Mouse (Mus musculus) adrenal gland, postnatal 10 days (tissue): Measurements from ENCODE around the gene Ofd1. TPM values are rescaled to one million over a fixed set of nuclear protein-coding genes. Genes with fewer than 3 reads are reported as not detected.

Experiments
- DNase-seq: peaks from one replicate; pipeline ENCODE4 v3.0.0; 2021; ENCODE audit warnings: mixed read lengths
- total RNA-seq, 2 experiments: library from RNA; stranded (reverse); gene quantifications; 2 replicates each; pipeline ENCODE4 v1.2.3; 2021

Gene Ofd1
- total RNA-seq, 2 experiments from 2014 or later = 6.8 to 8.9 TPM

DNA sequence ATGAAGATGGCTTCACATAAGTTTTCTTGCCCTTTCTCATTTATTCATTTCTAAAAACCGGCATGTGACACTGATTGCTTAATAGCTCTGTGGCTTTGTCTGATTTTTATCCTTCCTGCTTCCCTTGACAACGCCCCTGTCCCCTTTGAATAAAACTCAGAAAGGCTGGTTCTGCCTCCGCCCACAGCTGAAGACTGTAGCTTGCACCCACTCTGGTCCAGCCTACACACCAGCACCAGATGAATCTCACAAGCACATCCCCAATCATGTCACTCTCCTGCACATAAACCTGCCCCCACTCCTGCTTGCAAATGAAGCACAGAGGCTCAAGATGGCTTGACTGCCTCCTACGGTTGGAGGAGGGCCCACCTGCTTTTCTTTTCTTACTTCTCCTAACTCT is 80.0 kb downstream of the Ofd1 start:
- DNase-seq = no peak

GRCm38 (mm10) chrX:166359927-166360440 is 80.5 kb downstream of the Ofd1 start:
- no peak for DNase-seq

GRCm38 (mm10) chrX:166358955-166359354 is 81.5 kb downstream of the Ofd1 start:
- DNase-seq = no peak

DNA sequence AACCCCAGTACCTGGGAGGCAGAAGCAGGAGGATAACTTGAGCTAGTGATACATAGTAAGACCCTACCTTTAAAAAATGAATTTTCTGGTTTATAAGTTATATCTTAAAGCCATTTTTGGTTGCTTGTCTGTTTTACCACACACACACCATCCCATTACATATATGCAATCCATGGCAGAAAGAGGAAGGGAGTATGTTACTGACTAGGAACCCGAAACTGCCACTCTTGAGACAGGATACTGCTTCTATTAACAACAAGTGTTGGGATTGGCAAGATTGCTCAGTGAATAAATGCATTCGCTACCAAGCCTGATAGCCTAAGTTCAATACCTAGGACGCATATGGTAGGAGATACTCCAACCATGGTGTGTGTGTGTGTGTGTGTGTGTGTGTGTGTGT is 84.2 kb downstream of the Ofd1 start:
- no peak for DNase-seq

- no peak for DNase-seq
Measured at GRCm38 (mm10) chrX:166354913-166355312, 85.6 kb downstream of the Ofd1 start.

DNA sequence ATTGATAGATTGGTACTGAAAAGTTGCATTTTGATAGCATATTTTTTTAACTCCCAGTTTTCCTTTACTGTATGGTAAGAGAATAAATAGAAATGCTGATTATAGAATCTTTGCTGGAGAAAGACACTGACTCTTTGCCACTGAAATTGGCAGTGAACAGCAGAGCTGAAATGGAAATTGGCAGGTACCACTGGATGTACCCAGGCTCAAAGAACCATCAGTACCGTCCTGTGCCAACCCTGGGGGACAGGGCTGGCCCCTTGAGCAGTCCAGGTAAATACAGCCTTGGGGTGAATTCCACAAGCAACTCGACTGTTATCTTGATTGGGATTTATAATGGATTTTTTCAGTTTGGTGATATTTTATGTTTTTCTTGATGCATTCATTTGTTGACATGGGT is 87.1 kb downstream of the Ofd1 start:
- DNase-seq = no peak

- DNase-seq = peak; percentile 75
Measured at GRCm38 (mm10) chrX:166351790-166352189, 88.7 kb downstream of the Ofd1 start.

DNA sequence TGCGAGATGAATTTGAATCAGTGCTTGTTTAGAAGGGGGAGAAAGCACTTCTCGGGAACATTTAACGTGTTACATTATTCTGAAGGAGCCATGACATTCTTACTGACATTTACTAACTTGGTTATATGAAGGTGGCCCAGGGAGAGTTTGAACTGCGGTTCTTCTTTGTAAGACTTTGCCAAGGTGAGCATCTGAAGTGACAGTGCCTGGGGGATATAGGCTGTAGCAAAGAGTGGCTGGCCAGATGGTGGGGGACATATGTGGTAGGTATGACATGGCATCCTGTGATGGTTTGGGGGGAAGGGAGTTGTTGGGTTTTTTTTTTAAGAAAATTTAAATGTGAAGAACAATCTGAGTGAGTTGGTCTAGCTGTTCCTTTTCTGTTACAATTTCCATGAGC is 91.9 kb downstream of the Ofd1 start:
- DNase-seq = no peak

GRCm38 (mm10) chrX:166348086-166348485 is 92.4 kb downstream of the Ofd1 start:
- DNase-seq = no peak

- DNase-seq = no peak
Measured at GRCm38 (mm10) chrX:166344228-166345015, 96.1 kb downstream of the Ofd1 start.

GRCm38 (mm10) chrX:166341795-166342194 is 98.7 kb downstream of the Ofd1 start:
- no peak for DNase-seq

Other genes with a start within 250 kb of the Ofd1 start
- gene Gpm6b, start 201.8 kb downstream of the Ofd1 start, total RNA-seq = 10 to 100 TPM; 14.6 to 16.1 TPM
- 10 to 100 TPM; 17.1 to 19.0 TPM for gene Trappc2, start 130 bp downstream of the Ofd1 start, total RNA-seq
- 10 to 100 TPM; 49.8 to 58.6 TPM for gene Rab9, start 39.2 kb upstream of the Ofd1 start, total RNA-seq
- gene Tceanc, start 77.9 kb upstream of the Ofd1 start, total RNA-seq = 1 to 10 TPM; 4.8 to 6.5 TPM
- 10 to 100 TPM; 14.9 to 17.0 TPM for gene Egfl6, start 145.0 kb upstream of the Ofd1 start, total RNA-seq